Mouse (Mus musculus): Measurements from ENCODE around the gene Olfr71. TPM values are rescaled to one million over a fixed set of nuclear protein-coding genes. Genes with fewer than 3 reads are reported as not detected.

Olfr71 gene
- polyA plus RNA-seq, 1 experiment = not detected

DNA sequence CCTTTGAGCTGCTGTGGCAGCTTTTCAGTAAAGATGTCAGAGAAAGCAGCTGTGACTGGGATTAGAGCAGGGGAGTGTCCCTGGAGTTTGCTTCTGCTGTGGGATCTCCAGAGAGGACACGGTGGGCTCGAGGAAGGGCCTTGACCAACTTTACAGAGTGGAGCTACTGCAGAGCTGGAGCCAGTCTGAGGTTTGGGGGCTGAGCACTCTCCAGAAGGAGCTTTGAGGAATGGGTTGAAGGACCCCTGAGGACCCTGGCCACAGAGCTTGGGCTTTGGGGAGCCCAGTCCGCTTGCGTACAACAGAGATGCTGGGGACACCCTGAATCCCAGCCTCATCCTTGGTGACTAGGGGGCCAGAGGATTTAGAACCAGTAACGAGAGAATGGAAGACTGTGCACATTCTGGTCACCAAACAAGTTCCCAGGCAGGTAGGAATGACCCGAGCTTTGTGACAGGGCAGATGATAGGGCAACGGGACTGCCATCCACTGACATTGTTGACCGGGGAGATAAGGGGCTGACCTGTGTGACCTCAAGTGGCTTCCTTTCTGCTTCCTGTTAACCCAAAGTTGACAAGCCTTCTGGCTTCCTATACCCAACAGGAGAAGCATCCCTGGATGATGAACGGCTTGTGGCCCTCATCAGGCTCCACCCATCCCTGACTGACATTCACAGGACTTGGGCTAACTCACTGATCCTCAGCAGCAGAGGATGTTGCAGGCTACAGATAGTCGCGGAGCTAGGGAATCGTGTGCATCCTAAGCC, 16.4 kb upstream of the Olfr71 start:
- no peak for TF ChIP-seq GATA1 (IDR thresholded peaks at IDR 0.05; ENCODE audit: low read length)

DNA sequence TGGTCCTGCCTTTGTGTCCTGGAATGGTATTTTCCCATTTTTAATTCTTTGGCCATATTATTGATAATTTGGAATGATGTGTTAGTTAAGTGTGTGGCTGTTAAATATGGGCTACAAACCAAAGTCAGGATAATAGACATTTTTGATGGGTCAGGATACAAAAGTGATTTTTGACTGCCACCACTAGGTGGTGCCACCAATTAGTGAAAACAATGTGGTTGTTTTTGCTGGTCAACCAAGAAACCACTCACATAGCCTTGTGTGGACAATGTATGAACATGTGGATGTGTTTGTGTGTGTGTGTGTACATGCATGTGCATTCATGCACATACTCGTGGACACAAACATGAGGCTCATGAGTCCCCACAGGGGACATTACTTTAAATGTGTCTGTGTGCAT, 14.7 kb upstream of the Olfr71 start:
- no peak for TF ChIP-seq GATA1 (IDR thresholded peaks at IDR 0.05; ENCODE audit: low read length)

DNA sequence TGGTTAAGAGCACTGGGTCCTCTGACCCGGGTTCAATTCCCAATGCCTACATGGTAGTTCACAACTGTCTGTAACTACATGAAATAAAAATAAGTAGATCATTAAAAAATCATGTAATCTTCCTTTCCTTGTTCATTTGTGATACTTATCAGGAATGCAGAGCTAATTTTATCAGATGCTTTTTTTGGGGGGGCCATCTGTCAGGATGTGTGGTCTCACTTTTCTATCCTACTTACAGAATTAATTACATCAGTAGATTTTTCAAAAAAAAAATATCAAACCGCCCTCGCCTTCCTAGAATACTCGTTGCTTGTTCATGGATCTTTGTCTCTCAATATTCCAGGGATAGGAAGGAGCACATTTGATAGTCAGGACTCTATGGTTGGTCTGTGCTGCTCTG, 12.1 kb upstream of the Olfr71 start:
- no peak for TF ChIP-seq GATA1 (IDR thresholded peaks at IDR 0.05; ENCODE audit: low read length)

DNA sequence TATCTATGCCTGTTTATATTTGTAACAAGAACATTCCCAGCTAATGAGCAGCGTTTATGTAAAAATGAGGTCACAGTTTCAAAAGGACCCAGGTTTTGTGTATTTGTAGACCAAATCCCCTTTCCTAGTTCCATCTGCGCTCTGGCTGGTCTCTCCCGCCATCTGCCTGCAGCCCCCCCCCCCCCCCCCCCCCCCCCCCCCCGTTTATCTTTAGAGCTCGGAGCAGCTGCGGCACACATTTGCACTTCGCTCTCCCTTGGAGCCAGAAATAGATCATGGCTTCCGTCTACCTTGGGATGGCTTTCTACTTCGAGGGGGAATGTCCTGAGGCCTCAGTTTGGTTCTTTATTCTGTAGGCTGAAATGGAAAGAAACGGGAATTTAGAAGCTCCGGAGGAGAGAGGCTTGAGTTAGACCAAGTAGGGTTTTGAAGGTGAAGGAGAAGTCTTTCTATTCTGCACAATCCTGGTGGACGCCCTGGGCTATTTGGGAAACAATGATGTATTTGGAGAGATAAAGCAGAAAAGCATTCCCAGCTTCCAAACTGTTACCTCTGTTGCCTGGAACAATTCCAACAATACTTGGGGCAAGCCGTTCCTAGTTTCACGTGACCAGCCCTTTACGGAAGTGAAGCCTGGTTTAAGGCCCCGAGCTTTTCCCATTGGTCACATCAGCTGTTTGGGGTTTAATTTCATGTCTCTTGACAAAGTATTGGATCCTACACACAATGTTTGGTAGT, 10.6 kb upstream of the Olfr71 start:
- no peak for TF ChIP-seq GATA1 (IDR thresholded peaks at IDR 0.05; ENCODE audit: low read length)

DNA sequence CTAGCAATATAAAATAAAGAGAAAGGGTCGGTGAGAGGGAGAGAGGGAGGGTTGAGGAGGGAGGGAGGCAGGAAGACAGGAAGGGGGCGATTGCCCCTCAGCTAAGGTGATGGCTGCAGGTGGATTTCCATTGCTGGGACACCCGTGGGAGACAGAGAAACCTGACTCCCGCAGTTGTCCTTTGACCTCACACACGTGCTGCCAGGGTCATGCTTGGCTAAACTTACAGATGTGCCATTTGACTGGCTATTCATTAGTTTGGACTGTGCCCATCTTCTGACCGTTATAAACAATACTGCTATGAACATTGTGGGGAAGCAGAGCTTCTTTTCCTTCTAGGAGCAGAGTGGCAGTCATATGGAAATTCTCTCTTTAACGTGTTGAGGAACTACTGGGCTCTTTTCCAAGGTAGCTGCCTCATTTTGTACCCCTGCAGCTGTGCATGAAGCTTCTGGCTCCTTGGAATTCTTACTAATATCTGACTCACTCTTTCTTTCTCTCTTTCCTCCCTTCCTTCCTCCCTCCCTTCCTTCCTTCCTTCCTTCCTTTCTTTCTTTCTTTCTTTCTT, 3.7 kb upstream of the Olfr71 start:
- TF ChIP-seq GATA1 (IDR thresholded peaks at IDR 0.05; ENCODE audit: low read length) = no peak

DNA sequence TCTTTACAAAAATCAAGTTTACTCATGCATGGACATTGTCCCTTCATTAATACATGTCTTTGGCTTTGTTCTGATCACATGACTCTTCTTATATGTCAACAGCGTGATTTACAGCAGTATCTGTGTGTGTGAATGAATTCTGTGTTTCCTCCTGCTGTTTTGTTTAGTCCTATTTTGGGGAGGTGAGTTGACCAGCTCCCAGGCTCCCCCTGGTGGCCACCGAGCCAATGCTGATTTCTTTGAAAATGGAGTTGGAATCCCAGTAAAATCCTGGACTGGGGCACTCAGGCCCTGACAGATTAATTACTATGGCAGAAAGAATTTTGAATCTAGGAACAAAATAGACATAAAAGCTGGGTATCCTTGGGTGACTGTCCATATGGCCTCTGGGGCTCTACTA, 1.8 kb upstream of the Olfr71 start:
- TF ChIP-seq GATA1 (IDR thresholded peaks at IDR 0.05; ENCODE audit: low read length) = no peak

DNA sequence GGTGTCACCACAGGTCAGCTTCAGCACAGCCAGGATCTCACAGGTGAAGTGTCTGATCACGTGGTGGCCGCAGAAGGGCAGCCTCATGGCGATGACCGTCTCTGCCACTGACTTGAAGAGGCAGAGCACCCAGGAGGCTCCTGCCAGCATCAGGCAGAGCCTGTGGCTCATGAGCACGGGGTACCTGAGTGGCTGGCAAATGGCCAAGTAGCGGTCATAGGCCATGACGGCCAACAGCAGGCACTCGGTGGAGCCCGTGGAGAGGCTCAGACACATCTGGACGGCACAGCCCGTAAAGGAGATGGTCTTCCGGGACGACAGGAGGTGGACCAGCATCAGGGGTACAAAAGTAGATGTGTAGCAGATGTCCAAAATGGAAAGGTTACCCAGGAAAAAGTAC, 4.1 kb downstream of the Olfr71 start:
- TF ChIP-seq GATA1 (IDR thresholded peaks at IDR 0.05; ENCODE audit: low read length) = no peak

DNA sequence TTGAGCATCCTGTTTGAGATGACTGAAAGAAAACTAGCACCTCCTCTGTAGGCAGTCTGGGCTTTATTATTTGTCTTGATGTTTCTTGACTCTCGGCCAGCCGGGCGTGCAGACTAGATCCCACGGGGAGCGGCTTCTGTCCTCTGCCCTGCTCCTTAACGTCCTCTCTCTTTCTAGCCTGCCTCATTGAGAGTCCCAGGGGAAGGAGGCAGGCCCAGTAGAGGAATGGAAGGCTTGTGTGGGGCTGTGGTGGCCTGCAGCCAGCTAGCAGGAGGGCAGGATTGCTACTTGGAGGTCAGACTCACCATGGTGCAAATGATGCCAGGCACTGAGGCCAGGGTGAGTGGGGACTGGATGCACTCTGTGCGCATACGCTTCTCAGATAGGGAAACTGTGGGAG, 6.2 kb downstream of the Olfr71 start:
- TF ChIP-seq GATA1 (IDR thresholded peaks at IDR 0.05; ENCODE audit: low read length) = no peak

DNA sequence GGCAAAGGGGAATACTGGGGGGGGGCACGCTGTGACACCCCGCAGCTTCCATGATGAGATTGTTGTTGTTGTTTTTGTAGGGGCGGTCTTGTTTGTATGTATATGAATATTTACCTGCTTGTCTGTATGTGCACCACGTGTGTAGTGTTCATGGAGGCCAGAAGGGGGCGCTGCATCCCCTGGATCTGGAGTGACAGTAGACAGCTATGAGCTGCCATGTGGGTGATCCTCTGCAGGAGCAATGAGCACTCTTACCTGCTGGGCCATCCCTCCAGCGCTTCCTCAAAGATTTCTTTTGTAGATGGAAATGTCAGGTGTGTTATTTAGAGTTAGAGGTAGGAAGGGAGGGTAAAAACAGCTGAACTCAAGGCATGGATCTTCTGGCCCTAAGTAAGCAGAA, 6.6 kb downstream of the Olfr71 start:
- no peak for TF ChIP-seq GATA1 (IDR thresholded peaks at IDR 0.05; ENCODE audit: low read length)

DNA sequence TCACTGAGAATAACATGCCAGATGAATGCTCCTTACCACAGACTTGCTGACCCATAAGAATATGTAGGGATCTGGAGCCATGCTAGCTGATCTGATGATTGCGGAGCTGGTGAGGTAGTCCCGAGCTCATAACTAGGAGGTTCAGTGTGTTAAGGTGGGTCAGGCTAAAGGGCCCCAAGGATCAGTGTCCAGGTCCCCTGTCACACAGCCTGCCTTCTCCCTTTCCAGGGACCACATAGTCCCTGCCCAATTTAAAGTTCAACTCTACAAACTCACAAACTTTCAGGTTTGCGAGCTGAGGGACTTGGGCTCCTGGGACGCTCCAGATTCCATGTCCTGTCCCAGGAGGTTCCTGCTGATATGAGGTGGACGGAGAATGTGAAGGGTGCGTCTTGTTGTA, 9.3 kb downstream of the Olfr71 start, which contains the start of gene Olfr70:
Gene Olfr70 (minus strand): TSS at position 101 of the 400 bp plus-strand sequence.
- no peak for TF ChIP-seq GATA1 (IDR thresholded peaks at IDR 0.05; ENCODE audit: low read length)

DNA sequence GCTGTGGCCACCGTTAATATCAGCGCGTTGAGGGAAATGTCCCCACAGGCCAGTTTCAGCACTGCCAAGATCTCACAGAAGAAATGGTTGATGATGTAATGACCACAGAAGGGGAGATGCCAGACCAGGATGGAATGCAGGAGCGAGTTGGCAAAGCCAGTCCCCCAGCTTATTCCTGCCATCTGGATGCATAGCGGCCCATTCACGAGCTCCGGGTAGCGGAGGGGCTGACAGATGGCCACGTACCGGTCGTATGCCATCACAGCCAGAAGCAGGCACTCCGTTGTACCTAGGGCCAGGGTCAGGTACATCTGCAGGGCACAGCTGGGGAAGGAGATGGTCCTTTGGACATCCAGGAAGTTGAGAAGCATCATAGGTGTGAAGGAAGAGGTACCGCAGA, 13.5 kb downstream of the Olfr71 start:
- TF ChIP-seq GATA1 (IDR thresholded peaks at IDR 0.05; ENCODE audit: low read length) = no peak

DNA sequence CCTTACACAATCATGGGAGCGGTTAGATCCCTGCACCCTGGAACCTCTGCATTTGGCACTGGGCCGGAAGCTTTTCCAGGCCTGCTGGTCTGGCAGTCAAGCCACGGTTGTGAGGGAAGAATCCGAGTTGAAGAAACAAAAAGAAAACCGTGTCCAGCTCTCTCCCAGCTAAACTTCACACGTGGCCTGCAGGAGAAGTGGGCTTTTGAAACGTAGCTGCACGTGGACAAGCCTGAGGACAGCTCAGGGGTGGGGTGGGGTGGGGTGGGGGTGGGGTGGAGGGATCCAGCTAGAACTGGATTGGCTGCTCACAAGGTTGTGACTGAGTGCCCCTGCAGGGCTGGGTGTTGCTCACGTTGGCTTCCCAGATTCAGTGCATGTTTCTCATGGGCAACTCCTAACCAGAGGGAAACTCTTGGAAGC, 14.8 kb downstream of the Olfr71 start:
- no peak for TF ChIP-seq GATA1 (IDR thresholded peaks at IDR 0.05; ENCODE audit: low read length)

DNA sequence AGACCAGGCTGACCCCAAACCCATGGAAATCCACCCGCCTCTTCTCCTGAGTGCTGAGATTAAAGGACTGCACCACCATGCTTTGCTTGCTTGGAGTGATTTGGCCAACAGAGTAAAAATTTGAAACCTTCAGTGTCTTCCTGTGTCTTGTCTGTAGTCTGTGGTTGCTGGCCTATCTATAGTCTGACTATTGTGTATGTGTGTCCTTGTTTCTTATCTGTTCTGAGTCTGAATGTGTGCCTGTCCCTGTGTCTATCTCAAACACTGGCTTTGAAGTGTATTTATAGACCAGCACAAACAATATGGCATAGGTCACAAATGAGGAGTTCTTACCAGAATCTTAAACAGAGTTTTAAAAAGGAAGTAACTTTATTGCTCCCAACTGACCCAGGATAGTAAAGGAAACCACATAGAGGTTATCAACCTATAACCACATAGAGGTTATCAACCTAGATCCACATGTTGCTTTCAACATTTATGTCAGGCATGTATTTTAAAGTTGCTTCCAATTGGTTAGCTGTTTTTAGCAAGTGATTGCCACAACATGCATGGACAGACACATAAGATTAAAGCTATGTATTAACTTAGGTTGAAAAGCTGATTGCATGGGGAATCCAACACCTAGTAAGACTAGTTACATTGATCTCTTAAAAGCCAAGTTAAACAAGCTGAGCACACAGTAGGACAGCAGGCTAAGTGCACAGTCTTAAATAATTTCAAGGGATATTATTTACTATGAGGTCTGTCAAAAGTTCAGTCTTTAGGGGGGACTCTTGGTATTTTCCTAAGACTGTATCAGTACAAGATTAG, 15.4 kb downstream of the Olfr71 start:
- TF ChIP-seq GATA1 (IDR thresholded peaks at IDR 0.05; ENCODE audit: low read length) = peak; percentile 73

DNA sequence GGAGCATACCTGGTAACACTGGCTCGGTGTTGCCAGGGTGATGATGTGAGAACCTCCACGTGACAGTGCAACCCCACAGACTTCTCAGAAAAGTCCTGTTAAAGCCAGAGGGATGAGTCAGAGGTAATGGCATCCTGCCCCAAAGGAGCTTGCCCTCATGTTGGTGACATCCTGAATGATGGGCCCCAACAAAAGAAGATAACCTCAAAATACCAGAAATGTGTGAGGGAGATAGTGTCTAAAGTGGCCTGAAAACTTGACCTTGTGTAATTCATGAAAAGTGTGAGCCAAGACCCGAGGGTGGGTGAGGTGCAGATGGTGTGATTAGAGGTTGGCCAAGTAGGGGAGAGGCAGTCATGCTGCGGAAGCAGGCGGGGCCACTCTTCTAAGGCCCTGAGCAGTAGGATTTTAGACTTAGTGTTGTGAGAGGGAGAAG, 16.2 kb downstream of the Olfr71 start:
- TF ChIP-seq GATA1 (IDR thresholded peaks at IDR 0.05; ENCODE audit: low read length) = no peak

DNA sequence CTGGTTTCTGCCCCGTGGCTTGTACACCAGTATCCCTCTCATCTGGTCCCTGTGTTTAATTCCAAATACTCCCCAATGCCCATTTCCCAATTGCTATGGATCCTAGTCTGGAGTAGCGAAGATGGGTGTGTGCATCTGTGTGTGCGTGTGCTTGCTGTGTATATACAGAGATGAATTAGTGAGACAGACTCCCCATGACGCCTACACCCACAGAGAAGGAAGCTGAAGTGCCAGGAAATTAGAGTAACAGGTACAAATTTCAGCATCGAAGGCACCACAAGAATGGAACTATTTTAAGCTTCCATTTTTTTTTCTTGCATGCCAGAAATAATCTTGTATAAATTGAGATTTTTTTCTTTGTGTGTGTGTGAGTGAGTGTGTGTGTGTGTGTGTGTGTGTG, 19.0 kb downstream of the Olfr71 start:
- no peak for TF ChIP-seq GATA1 (IDR thresholded peaks at IDR 0.05; ENCODE audit: low read length)

DNA sequence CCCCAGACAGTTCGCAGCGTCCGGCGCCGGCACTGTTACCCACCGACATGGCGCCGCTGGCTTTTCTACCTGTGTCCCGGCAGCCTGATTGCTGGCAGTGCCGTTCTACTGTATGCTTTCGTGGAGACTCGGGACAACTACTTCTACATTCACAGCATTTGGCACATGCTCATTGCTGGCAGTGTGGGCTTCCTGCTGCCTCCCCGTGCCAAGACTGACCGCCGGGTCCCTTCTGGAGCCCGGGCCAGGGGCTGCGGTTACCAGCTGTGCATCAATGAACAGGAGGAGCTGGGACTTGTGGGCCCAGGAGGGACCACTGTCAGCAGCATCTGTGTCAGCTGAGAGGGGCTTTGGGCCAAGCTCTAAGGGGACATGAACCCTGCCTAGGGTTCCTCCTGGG, 20.0 kb downstream of the Olfr71 start:
- TF ChIP-seq GATA1 (IDR thresholded peaks at IDR 0.05; ENCODE audit: low read length) = no peak

Measured in G1E-ER4 (cell line).